Mouse (Mus musculus) liver, embryonic 14.5 days (tissue): Measurements from ENCODE around the gene Lcn3.

ENCODE experiments used
- CTCF ChIP-seq: IDR thresholded peaks from 2 replicates; pipeline ENCODE4 v1.5.1; 2016; ENCODE audit warnings: antibody characterized with exemption, low read depth, control low read depth
- EP300 ChIP-seq: IDR thresholded peaks from 2 replicates; pipeline ENCODE4 v1.6.1; 2016; ENCODE audit warnings: antibody characterized with exemption, low read depth

- TF ChIP-seq CTCF (no peak), EP300 (no peak)
These were observed 2.4 kb downstream of the Lcn3 start for GRCm38 (mm10) chr2:25767764-25768163.
